Mouse (Mus musculus) liver, embryonic 14.5 days (tissue): ENCODE results near the gene Fam183b.

Source experiments
- CTCF ChIP-seq: IDR thresholded peaks from 2 replicates; pipeline ENCODE4 v1.5.1; 2016; ENCODE audit warnings: antibody characterized with exemption, low read depth, control low read depth
- EP300 ChIP-seq: IDR thresholded peaks from 2 replicates; pipeline ENCODE4 v1.6.1; 2016; ENCODE audit warnings: antibody characterized with exemption, low read depth

GRCm38 (mm10) chr11:58812001-58812400 lies 10.2 kb upstream of the Fam183b start:
- TF ChIP-seq EP300 (no peak), CTCF (peak; percentile 67)
